Mouse (Mus musculus): ENCODE results near the gene Tcf20. TPM values are rescaled to one million over a fixed set of nuclear protein-coding genes. Genes with fewer than 3 reads are reported as not detected.
A peak's percentile ranks its signal among the peaks of the same experiment; 100 is the strongest.

The Tcf20 gene
- polyA plus RNA-seq, 1 experiment from 2014 or later, result 13.9 TPM

GRCm38 (mm10) chr15:82922755-82923154 lies 64.9 kb downstream of the Tcf20 start:
- Histone ChIP-seq H3K4me1 (peaks cover 78% of the 10 kb centered on the region), H3K9ac (no peak overlapping the region), H3K27me3 (0 out of 2 replicates have a peak, but pooled peaks cover 5% of the 10 kb centered on the region), H3K36me3 (no peaks in the 10 kb centered on the region), H3K9me3 (no peaks in the 10 kb centered on the region), H3K4me2 (replicated peaks) (no peak overlapping the region), H3K4me3 (no peak overlapping the region), H3K27ac (peak overlapping the region; percentile 59; the same call in 1 of the 2 replicates)
- 65% methylated on average over 3 of the region's 4 CpGs for WGBS
- ATAC-seq (ENCODE audit: insufficient number of reproducible peaks, insufficient read depth, low FRiP score, low TSS enrichment), result no peak

GRCm38 (mm10) chr15:82922052-82922451 lies 65.6 kb downstream of the Tcf20 start:
- no peak for ATAC-seq (ENCODE audit: insufficient number of reproducible peaks, insufficient read depth, low FRiP score, low TSS enrichment)

GRCm38 (mm10) chr15:82921559-82921958 lies 66.1 kb downstream of the Tcf20 start:
- 71% methylated on average over 1 of the region's 1 CpGs for WGBS
- H3K4me1 ChIP-seq, result peaks cover 77% of the 10 kb centered on the region
- H3K9me3 ChIP-seq, result no peaks in the 10 kb centered on the region
- 0 out of 2 replicates have a peak, but pooled peaks cover 5% of the 10 kb centered on the region for H3K27me3 ChIP-seq
- H3K27ac ChIP-seq, result 0 out of 2 replicates have a peak overlapping the region, but pooled peaks have one; percentile 59
- H3K9ac ChIP-seq, result no peak overlapping the region
- peak overlapping the region; percentile 24 for H3K4me2 ChIP-seq (replicated peaks)
- H3K4me3 ChIP-seq, result no peak overlapping the region
- no peak for ATAC-seq (ENCODE audit: insufficient number of reproducible peaks, insufficient read depth, low FRiP score, low TSS enrichment)
- H3K36me3 ChIP-seq, result no peaks in the 10 kb centered on the region

More at GRCm38 (mm10) chr15:82922052-82922451, 65.6 kb downstream of the Tcf20 start:
- WGBS, result 25% methylated on average over 12 of the region's 12 CpGs
- Histone ChIP-seq H3K4me1 (peaks cover 78% of the 10 kb centered on the region), H3K4me2 (replicated peaks) (peak overlapping the region; percentile 24), H3K27ac (peak overlapping the region; percentile 59), H3K4me3 (no peak overlapping the region), H3K27me3 (0 out of 2 replicates have a peak, but pooled peaks cover 5% of the 10 kb centered on the region), H3K9me3 (no peaks in the 10 kb centered on the region), H3K36me3 (no peaks in the 10 kb centered on the region), H3K9ac (no peak overlapping the region)

DNA sequence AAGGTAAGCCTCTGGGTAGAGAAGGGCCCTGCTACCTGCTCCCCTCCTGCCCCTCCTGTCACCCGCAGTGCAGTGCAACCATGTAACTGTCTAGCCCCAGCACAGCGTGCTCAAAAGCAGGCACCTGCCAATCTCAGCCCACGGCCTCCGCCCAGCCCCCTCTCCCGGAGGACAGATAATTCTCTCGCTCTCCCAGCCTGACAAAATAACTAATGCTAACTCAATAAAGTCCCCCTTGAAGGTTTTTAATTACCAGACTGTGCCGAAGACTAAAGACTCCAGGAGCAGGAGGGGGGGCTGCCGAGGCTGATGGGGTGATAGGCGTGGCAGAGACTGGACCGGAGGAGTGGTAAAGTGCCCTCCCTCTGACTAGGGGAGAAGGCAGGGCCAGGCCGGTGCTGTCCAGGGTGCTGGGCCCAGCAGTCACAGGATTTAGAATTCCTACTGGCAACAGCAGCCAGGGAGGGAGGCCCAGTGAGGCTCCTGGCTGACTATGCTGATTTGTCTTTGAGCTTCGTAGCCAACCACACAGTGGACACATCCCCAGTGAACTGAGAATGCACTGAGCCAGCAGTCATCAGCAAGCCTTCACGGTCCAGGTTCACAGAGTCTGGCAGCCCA lies 66.7 kb downstream of the Tcf20 start:
- Histone ChIP-seq H3K4me3 (no peak overlapping the region), H3K4me2 (replicated peaks) (peak overlapping the region; percentile 18), H3K4me1 (peaks cover 77% of the 10 kb centered on the region), H3K9me3 (no peaks in the 10 kb centered on the region), H3K36me3 (no peaks in the 10 kb centered on the region), H3K27me3 (0 out of 2 replicates have a peak, but pooled peaks cover 5% of the 10 kb centered on the region), H3K9ac (no peak overlapping the region), H3K27ac (no peak overlapping the region)
- WGBS, result 5% methylated on average over 13 of the region's 13 CpGs
- ATAC-seq (ENCODE audit: insufficient number of reproducible peaks, insufficient read depth, low FRiP score, low TSS enrichment), result no peak

DNA sequence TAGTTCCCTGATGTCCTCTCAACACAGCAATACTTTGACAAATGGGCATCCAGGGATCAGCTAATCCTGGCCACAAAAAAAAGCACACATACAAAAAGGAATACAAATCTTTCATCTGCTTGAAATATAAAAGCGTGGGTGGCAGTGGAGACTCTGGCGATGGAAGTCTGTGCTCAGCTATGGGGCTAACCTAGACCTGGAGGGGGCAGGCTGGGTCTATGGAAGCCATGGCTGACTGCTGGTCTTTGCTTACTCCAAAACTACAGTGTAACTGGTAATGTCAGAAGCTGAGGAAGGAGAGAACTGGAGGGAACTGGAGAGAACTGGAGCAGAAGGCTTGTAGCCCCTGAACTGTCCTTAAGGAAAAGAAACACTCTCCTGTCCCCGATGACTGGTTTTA lies 69.7 kb downstream of the Tcf20 start:
- no peak for ATAC-seq (ENCODE audit: insufficient number of reproducible peaks, insufficient read depth, low FRiP score, low TSS enrichment)
- Histone ChIP-seq H3K9me3 (no peaks in the 10 kb centered on the region), H3K27me3 (peaks cover 13% of the 10 kb centered on the region; the same call in 1 of the 2 replicates), H3K4me3 (no peak overlapping the region), H3K36me3 (no peaks in the 10 kb centered on the region), H3K4me1 (peaks cover 56% of the 10 kb centered on the region), H3K9ac (no peak overlapping the region), H3K4me2 (replicated peaks) (peak overlapping the region; percentile 35), H3K27ac (peak overlapping the region; percentile 61)
- WGBS, result 72% methylated on average over 3 of the region's 3 CpGs

DNA sequence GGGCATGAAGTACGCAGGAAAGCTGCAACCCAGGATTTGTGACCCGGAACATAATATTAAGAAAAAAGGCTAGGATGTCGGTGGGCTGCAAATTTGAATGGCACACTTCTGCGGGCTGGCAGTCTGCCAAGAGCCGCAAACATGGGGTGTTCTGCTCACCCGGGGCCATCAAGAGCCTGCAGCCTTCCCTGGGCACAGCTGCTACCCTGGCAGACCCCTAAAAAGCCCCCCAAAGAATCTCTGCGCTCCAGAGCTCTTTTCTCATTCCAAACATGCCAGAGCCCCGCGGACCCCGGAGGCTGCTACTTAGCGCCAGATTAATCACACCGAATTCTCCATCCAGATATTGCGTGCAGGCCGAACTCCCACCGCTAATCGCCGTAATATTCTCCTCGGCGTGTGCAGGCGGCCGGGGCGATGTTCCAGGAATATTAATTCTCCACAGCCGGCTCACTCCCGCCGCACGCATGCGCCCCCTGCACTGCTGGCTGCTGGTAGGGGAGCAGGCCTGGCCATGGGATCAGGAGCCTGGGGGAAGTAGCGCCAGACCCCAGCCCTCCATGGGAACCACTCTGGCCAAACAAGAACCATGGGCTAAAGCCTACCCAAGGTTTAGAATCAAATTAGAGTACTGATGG lies 70.3 kb downstream of the Tcf20 start:
- H3K4me3 ChIP-seq, result no peak overlapping the region
- WGBS, result 27% methylated on average over 28 of the region's 28 CpGs
- H3K9me3 ChIP-seq, result no peaks in the 10 kb centered on the region
- H3K4me2 ChIP-seq (replicated peaks), result peak overlapping the region; percentile 35
- no peaks in the 10 kb centered on the region for H3K36me3 ChIP-seq
- peaks cover 20% of the 10 kb centered on the region for H3K27me3 ChIP-seq
- no peak for ATAC-seq (ENCODE audit: insufficient number of reproducible peaks, insufficient read depth, low FRiP score, low TSS enrichment)
- H3K27ac ChIP-seq, result peak overlapping the region; percentile 61
- H3K4me1 ChIP-seq, result peaks cover 53% of the 10 kb centered on the region
- peak overlapping the region; percentile 8; the same call in 1 of the 2 replicates for H3K9ac ChIP-seq

DNA sequence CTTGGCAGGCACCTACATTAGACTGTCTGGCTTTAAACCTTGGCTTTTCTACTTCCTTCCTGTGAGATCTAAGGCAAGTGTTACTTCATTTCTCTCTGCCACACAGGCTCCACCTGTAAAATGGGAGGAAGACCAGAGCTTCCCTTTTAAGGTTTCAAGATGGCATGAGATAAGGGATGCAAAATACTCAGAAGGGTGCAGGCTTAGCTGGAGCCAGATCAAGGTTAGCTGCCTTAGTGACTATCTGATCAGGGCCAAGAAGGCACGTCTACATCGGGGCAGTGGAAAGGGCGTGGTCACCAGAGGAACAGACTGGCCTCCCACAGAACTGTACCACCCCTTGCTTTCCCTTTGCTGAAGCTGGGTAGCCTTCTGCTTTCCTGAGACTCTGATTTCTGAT lies 73.2 kb downstream of the Tcf20 start:
- H3K4me1 ChIP-seq, result peaks cover 51% of the 10 kb centered on the region

DNA sequence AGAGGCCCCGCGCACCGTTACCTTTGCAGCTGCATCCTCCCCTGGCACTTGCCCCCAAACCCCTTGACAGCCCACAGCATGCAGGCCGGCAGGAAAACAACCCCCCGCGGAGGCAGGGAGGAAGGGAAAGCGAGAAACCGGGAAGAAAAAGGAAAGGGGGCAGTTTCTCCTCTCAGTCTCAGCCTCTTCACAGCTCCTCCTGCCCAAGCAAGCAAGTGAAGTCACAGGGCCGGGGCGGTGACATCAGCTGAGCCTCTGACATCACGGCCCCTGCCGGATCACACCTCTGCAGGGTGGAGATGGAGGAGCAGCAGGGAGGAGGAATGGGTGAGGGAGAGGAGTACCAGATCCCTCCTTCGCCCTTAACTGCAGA lies 75.7 kb downstream of the Tcf20 start:
- Histone ChIP-seq H3K4me1 (peaks cover 51% of the 10 kb centered on the region), H3K4me2 (replicated peaks) (peak overlapping the region; percentile 74), H3K4me3 (peak overlapping the region; percentile 30), H3K9me3 (no peaks in the 10 kb centered on the region), H3K36me3 (no peaks in the 10 kb centered on the region), H3K27me3 (peaks cover 17% of the 10 kb centered on the region), H3K27ac (no peak overlapping the region), H3K9ac (peak overlapping the region; percentile 54)
- ATAC-seq (ENCODE audit: insufficient number of reproducible peaks, insufficient read depth, low FRiP score, low TSS enrichment), result no peak
- WGBS, result 7% methylated on average over 13 of the region's 13 CpGs

More for the DNA sequence above, 73.2 kb downstream of the Tcf20 start:
- H3K9ac ChIP-seq, result no peak overlapping the region
- WGBS, result 60% methylated on average over 3 of the region's 3 CpGs
- no peaks in the 10 kb centered on the region for H3K36me3 ChIP-seq
- H3K4me2 ChIP-seq (replicated peaks), result no peak overlapping the region
- no peak overlapping the region for H3K27ac ChIP-seq
- no peak for ATAC-seq (ENCODE audit: insufficient number of reproducible peaks, insufficient read depth, low FRiP score, low TSS enrichment)
- no peak overlapping the region for H3K4me3 ChIP-seq
- no peaks in the 10 kb centered on the region for H3K9me3 ChIP-seq
- peaks cover 21% of the 10 kb centered on the region for H3K27me3 ChIP-seq

- Histone ChIP-seq H3K9ac (peak overlapping the region; percentile 54), H3K36me3 (no peaks in the 10 kb centered on the region), H3K27me3 (peaks cover 17% of the 10 kb centered on the region), H3K27ac (no peak overlapping the region), H3K4me1 (peaks cover 52% of the 10 kb centered on the region), H3K4me2 (replicated peaks) (peak overlapping the region; percentile 74), H3K9me3 (no peaks in the 10 kb centered on the region), H3K4me3 (peak overlapping the region; percentile 30)
- 9% methylated on average over 44 of the region's 44 CpGs for WGBS
- ATAC-seq (ENCODE audit: insufficient number of reproducible peaks, insufficient read depth, low FRiP score, low TSS enrichment), result peak; percentile 24; the same call in 1 of the 2 replicates
Observed at GRCm38 (mm10) chr15:82911001-82911964, 76.4 kb downstream of the Tcf20 start.

- 51% methylated on average over 2 of the region's 2 CpGs for WGBS
- Histone ChIP-seq H3K4me2 (replicated peaks) (no peak overlapping the region), H3K9me3 (no peaks in the 10 kb centered on the region), H3K4me3 (no peak overlapping the region), H3K27ac (no peak overlapping the region), H3K27me3 (peaks cover 17% of the 10 kb centered on the region), H3K4me1 (peaks cover 52% of the 10 kb centered on the region), H3K36me3 (no peaks in the 10 kb centered on the region), H3K9ac (no peak overlapping the region)
- no peak for ATAC-seq (ENCODE audit: insufficient number of reproducible peaks, insufficient read depth, low FRiP score, low TSS enrichment)
Observed at GRCm38 (mm10) chr15:82910596-82910995, 77.1 kb downstream of the Tcf20 start.

DNA sequence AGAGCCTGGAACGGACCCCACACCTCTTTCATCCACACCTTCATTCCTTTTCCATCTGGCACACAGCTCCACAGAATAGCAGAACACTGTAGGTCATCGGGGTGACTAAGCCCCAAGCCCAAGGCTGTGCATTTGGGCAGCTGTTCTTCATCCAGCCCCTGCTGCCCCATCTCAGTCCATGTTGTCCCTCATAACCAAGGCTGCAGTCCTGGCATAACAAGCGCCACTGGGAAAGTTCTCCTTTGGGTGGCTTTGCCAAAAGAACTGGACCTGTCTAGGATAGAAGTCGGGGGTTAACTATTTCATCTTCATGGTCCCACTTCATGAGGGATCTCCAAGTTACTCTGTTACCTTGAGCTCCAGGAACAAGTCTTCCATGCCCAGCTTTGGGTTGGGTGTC lies 77.9 kb downstream of the Tcf20 start:
- H3K9me3 ChIP-seq, result no peaks in the 10 kb centered on the region
- H3K4me2 ChIP-seq (replicated peaks), result no peak overlapping the region
- no peak overlapping the region for H3K4me3 ChIP-seq
- H3K9ac ChIP-seq, result no peak overlapping the region
- H3K27me3 ChIP-seq, result peaks cover 17% of the 10 kb centered on the region
- ATAC-seq (ENCODE audit: insufficient number of reproducible peaks, insufficient read depth, low FRiP score, low TSS enrichment), result no peak
- H3K4me1 ChIP-seq, result peaks cover 48% of the 10 kb centered on the region
- no peak overlapping the region for H3K27ac ChIP-seq
- WGBS, result 84% methylated on average over 4 of the region's 4 CpGs
- H3K36me3 ChIP-seq, result no peaks in the 10 kb centered on the region
